In genomic region chr6:113194517-113194840, GRCm38 (mm10) we compare ENCODE assay signal across 8 mouse cellular contexts. TPM values are rescaled to one million over a fixed set of nuclear protein-coding genes. Genes with fewer than 3 reads are reported as not detected.
DNase-seq lines count a peak whose midpoint lies in the region; ATAC-seq lines count a peak whose summit lies in the region.

No protein-coding gene starts in this region.

- no peak overlapping the region for H3K27ac ChIP-seq in kidney, embryonic 16.5 days (ENCODE audit: low read length)
- H3K27ac ChIP-seq in embryonic facial prominence, embryonic 12.5 days: no peak overlapping the region
- no peak overlapping the region for H3K27ac ChIP-seq in intestine, embryonic 14.5 days (ENCODE audit: low read depth)
- H3K27ac ChIP-seq in neural tube, embryonic 12.5 days: no peak overlapping the region

- peaks cover 43% of the 10 kb centered on the region for H3K27me3 ChIP-seq in kidney, embryonic 16.5 days (ENCODE audit: insufficient read depth, low read length)
- peaks cover 43% of the 10 kb centered on the region for H3K27me3 ChIP-seq in embryonic facial prominence, embryonic 12.5 days
- H3K27me3 ChIP-seq in intestine, embryonic 14.5 days (replicated peaks; ENCODE audit: control insufficient read depth, insufficient read depth, low read length): peaks cover 40% of the 10 kb centered on the region
- H3K27me3 ChIP-seq in neural tube, embryonic 12.5 days (replicated peaks): peaks cover 5% of the 10 kb centered on the region; the same call in 1 of the 2 replicates

- peaks cover 12% of the 10 kb centered on the region for H3K4me1 ChIP-seq in kidney, embryonic 16.5 days (ENCODE audit: insufficient read depth, low read length)
- peaks cover 11% of the 10 kb centered on the region for H3K4me1 ChIP-seq in embryonic facial prominence, embryonic 12.5 days
- H3K4me1 ChIP-seq in intestine, embryonic 14.5 days (replicated peaks; ENCODE audit: control insufficient read depth, insufficient read depth, low read length): peaks cover 2% of the 10 kb centered on the region; the same call in 1 of the 2 replicates
- peaks cover 29% of the 10 kb centered on the region for H3K4me1 ChIP-seq in neural tube, embryonic 12.5 days

- ATAC-seq in kidney, embryonic 16.5 days (ENCODE audit: low FRiP score, low TSS enrichment): 0 out of 2 replicates have a peak, but pooled peaks have one; percentile 31
- ATAC-seq in embryonic facial prominence, embryonic 12.5 days (ENCODE audit: insufficient number of reproducible peaks, insufficient read depth, low FRiP score, low TSS enrichment): no peak
- no peak for ATAC-seq in intestine, embryonic 14.5 days (replicated peaks; ENCODE audit: low FRiP score, low TSS enrichment, low read depth)
- ATAC-seq in neural tube, embryonic 12.5 days (ENCODE audit: low FRiP score, low read depth): no peak

- H3K4me3 ChIP-seq in kidney, embryonic 16.5 days (ENCODE audit: low read length): peak overlapping the region; percentile 51
- peak overlapping the region; percentile 50 for H3K4me3 ChIP-seq in embryonic facial prominence, embryonic 12.5 days
- peak overlapping the region; percentile 36 for H3K4me3 ChIP-seq in intestine, embryonic 14.5 days (ENCODE audit: low read depth, low read length)
- peak overlapping the region; percentile 82 for H3K4me3 ChIP-seq in neural tube, embryonic 12.5 days

- H3K4me2 ChIP-seq in kidney, embryonic 16.5 days (replicated peaks; ENCODE audit: low read depth, low read length): peak overlapping the region; percentile 82
- H3K4me2 ChIP-seq in embryonic facial prominence, embryonic 12.5 days (replicated peaks): peak overlapping the region; percentile 83
- H3K4me2 ChIP-seq in intestine, embryonic 14.5 days (ENCODE audit: low read length): peak overlapping the region; percentile 68
- peak overlapping the region; percentile 97 for H3K4me2 ChIP-seq in neural tube, embryonic 12.5 days (replicated peaks)

- WGBS in kidney, embryonic 16.5 days: 6% methylated on average over 5 of the region's 5 CpGs
- under 1% methylated on average over 5 of the region's 5 CpGs for WGBS in embryonic facial prominence, embryonic 12.5 days
- WGBS in intestine, embryonic 14.5 days: 3% methylated on average over 5 of the region's 5 CpGs
- 3% methylated on average over 5 of the region's 5 CpGs for WGBS in neural tube, embryonic 12.5 days

- no peak for DNase-seq in kidney, postnatal 36 days
- DNase-seq in intestine, embryonic 14.5 days (ENCODE audit: low spot score): no peak
- DNase-seq in cerebellum, adult 9-10 months: no peak
- no peak for DNase-seq in thymus, postnatal 36 days
- DNase-seq in cerebellum, adult 11 months: no peak

- H3K9ac ChIP-seq in kidney, embryonic 16.5 days (replicated peaks; ENCODE audit: low read length): no peak overlapping the region
- no peak overlapping the region for H3K9ac ChIP-seq in embryonic facial prominence, embryonic 12.5 days
- no peak overlapping the region for H3K9ac ChIP-seq in intestine, embryonic 14.5 days (ENCODE audit: low read length)
- H3K9ac ChIP-seq in neural tube, embryonic 12.5 days: peak overlapping the region; percentile 91

- H3K36me3 ChIP-seq in kidney, embryonic 16.5 days (ENCODE audit: insufficient read depth, low read length): no peaks in the 10 kb centered on the region
- no peaks in the 10 kb centered on the region for H3K36me3 ChIP-seq in embryonic facial prominence, embryonic 12.5 days
- no peaks in the 10 kb centered on the region for H3K36me3 ChIP-seq in intestine, embryonic 14.5 days (ENCODE audit: control insufficient read depth, insufficient read depth, low read length)
- H3K36me3 ChIP-seq in neural tube, embryonic 12.5 days: no peaks in the 10 kb centered on the region; the same call in 1 of the 2 replicates

- no peaks in the 10 kb centered on the region for H3K9me3 ChIP-seq in kidney, embryonic 16.5 days (ENCODE audit: low read length)
- H3K9me3 ChIP-seq in embryonic facial prominence, embryonic 12.5 days: no peaks in the 10 kb centered on the region
- no peaks in the 10 kb centered on the region for H3K9me3 ChIP-seq in intestine, embryonic 14.5 days (ENCODE audit: control insufficient read depth, low read length)
- H3K9me3 ChIP-seq in neural tube, embryonic 12.5 days: no peaks in the 10 kb centered on the region

RNA-seq across cellular contexts. Expression of gene Lhfpl4, which starts 0.7 kb away (rescaled TPM):
- polyA plus RNA-seq in kidney, embryonic 16.5 days (2015; fragmentation: Nextera tagmentation; extraction: Ambion mirVana): 0.60 and 0.94 TPM in 2 replicates
- 3.8 and 6.6 TPM in 2 replicates for polyA plus RNA-seq in embryonic facial prominence, embryonic 12.5 days (2016; fragmentation: Nextera tagmentation; extraction: Ambion mirVana)
- polyA plus RNA-seq in intestine, embryonic 14.5 days (2014; fragmentation: Nextera tagmentation; extraction: Ambion mirVana): 1.1 and 1.2 TPM in 2 replicates
- polyA plus RNA-seq in neural tube, embryonic 12.5 days (2016; fragmentation: Nextera tagmentation; extraction: Ambion mirVana): 40.8 and 42.7 TPM in 2 replicates

RNA-seq across cellular contexts. Expression of gene Mtmr14, which starts 43.2 kb away (rescaled TPM):
- 35.5 and 37.0 TPM in 2 replicates for polyA plus RNA-seq in kidney, embryonic 16.5 days (2015; fragmentation: Nextera tagmentation; extraction: Ambion mirVana)
- polyA plus RNA-seq in embryonic facial prominence, embryonic 12.5 days (2016; fragmentation: Nextera tagmentation; extraction: Ambion mirVana): 46.5 and 47.7 TPM in 2 replicates
- 36.3 and 40.8 TPM in 2 replicates for polyA plus RNA-seq in intestine, embryonic 14.5 days (2014; fragmentation: Nextera tagmentation; extraction: Ambion mirVana)
- 46.0 and 48.6 TPM in 2 replicates for polyA plus RNA-seq in neural tube, embryonic 12.5 days (2016; fragmentation: Nextera tagmentation; extraction: Ambion mirVana)
